Mouse (Mus musculus) liver, embryonic 14.5 days (tissue): ENCODE results near the gene Relt.

Experiments
- CTCF ChIP-seq: IDR thresholded peaks from 2 replicates; pipeline ENCODE4 v1.5.1; 2016; ENCODE audit warnings: antibody characterized with exemption, low read depth, control low read depth
- EP300 ChIP-seq: IDR thresholded peaks from 2 replicates; pipeline ENCODE4 v1.6.1; 2016; ENCODE audit warnings: antibody characterized with exemption, low read depth

DNA sequence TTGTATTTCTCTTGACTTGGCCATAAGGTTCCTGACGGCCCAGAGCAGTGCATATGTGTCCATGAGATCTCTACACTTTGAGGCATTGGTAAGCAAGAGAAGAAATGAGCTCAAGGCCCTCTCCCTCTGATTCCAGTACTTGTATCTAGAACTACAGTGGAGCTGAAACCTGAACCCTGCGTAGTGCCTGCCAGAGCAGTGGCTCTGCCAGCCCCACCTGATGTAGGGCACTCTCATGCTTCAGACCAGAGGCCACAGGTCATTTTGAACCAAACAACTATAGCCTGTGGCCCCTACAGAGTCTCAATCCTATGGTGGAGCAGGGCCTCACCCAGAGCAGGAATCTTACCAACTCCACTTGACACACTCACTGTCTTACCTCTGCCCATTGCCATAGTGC, 13.7 kb downstream of the Relt start:
- TF ChIP-seq CTCF (no peak), EP300 (no peak)
